Mouse (Mus musculus): Measurements from ENCODE around the gene Nudt22. TPM values are rescaled to one million over a fixed set of nuclear protein-coding genes. Genes with fewer than 3 reads are reported as not detected.

Nudt22 gene
- polyA plus RNA-seq, 1 experiment from 2014 or later = 22.3 TPM

GRCm38 (mm10) chr19:6985300-6985699 lies 10.6 kb downstream of the Nudt22 start:
- Histone ChIP-seq H3K4me3 (ENCODE audit: low read depth, low read length) (peak overlapping the region; percentile 5; the same call in 1 of the 2 replicates), H3K27ac (replicated peaks; ENCODE audit: low read depth, low read length) (no peak overlapping the region), H3K36me3 (ENCODE audit: control insufficient read depth, insufficient read depth, low read length) (peaks cover 12% of the 10 kb centered on the region), H3K4me2 (ENCODE audit: low read depth, severe bottlenecking) (no peak overlapping the region), H3K9ac (ENCODE audit: low read length) (no peak overlapping the region), H3K4me1 (ENCODE audit: control insufficient read depth, insufficient read depth, low read length) (peaks cover 15% of the 10 kb centered on the region), H3K27me3 (ENCODE audit: control insufficient read depth, insufficient read depth, low read length) (no peaks in the 10 kb centered on the region), H3K9me3 (ENCODE audit: control insufficient read depth, low read length) (no peaks in the 10 kb centered on the region)
- 78% methylated on average over 19 of the region's 19 CpGs for WGBS
- no peak for DNase-seq (ENCODE audit: low spot score)
- no peak for ATAC-seq (ENCODE audit: insufficient number of reproducible peaks, low FRiP score, low TSS enrichment, low read depth)

- Histone ChIP-seq H3K9ac (ENCODE audit: low read length) (no peak overlapping the region), H3K4me3 (ENCODE audit: low read depth, low read length) (no peak overlapping the region), H3K27me3 (ENCODE audit: control insufficient read depth, insufficient read depth, low read length) (no peaks in the 10 kb centered on the region), H3K4me2 (ENCODE audit: low read depth, severe bottlenecking) (no peak overlapping the region), H3K9me3 (ENCODE audit: control insufficient read depth, low read length) (no peaks in the 10 kb centered on the region), H3K27ac (replicated peaks; ENCODE audit: low read depth, low read length) (no peak overlapping the region), H3K36me3 (ENCODE audit: control insufficient read depth, insufficient read depth, low read length) (peaks cover 12% of the 10 kb centered on the region), H3K4me1 (ENCODE audit: control insufficient read depth, insufficient read depth, low read length) (peaks cover 19% of the 10 kb centered on the region)
- DNase-seq (ENCODE audit: low spot score) (no peak), ATAC-seq (ENCODE audit: insufficient number of reproducible peaks, low FRiP score, low TSS enrichment, low read depth) (no peak)
- WGBS = 91% methylated on average over 5 of the region's 5 CpGs
These were observed 12.3 kb downstream of the Nudt22 start for GRCm38 (mm10) chr19:6983621-6984020.

GRCm38 (mm10) chr19:6981465-6981864 lies 14.5 kb downstream of the Nudt22 start:
- H3K27me3 ChIP-seq (ENCODE audit: control insufficient read depth, insufficient read depth, low read length) = no peaks in the 10 kb centered on the region
- ATAC-seq (ENCODE audit: insufficient number of reproducible peaks, low FRiP score, low TSS enrichment, low read depth) (no peak), DNase-seq (ENCODE audit: low spot score) (no peak)
- peaks cover 17% of the 10 kb centered on the region; the same call in 1 of the 2 replicates for H3K4me1 ChIP-seq (ENCODE audit: control insufficient read depth, insufficient read depth, low read length)
- H3K9me3 ChIP-seq (ENCODE audit: control insufficient read depth, low read length) = no peaks in the 10 kb centered on the region
- H3K4me3 ChIP-seq (ENCODE audit: low read depth, low read length) = no peak overlapping the region
- H3K27ac ChIP-seq (replicated peaks; ENCODE audit: low read depth, low read length) = no peak overlapping the region
- H3K4me2 ChIP-seq (ENCODE audit: low read depth, severe bottlenecking) = no peak overlapping the region
- peaks cover 22% of the 10 kb centered on the region for H3K36me3 ChIP-seq (ENCODE audit: control insufficient read depth, insufficient read depth, low read length)
- H3K9ac ChIP-seq (ENCODE audit: low read length) = no peak overlapping the region
- 92% methylated on average over 4 of the region's 4 CpGs for WGBS

GRCm38 (mm10) chr19:6980381-6981093 lies 15.4 kb downstream of the Nudt22 start, which contains the start of gene Fkbp2:
Gene Fkbp2, minus strand, starts transcription at chr19:6980501.
- WGBS = 2% methylated on average over 38 of the region's 38 CpGs

DNA sequence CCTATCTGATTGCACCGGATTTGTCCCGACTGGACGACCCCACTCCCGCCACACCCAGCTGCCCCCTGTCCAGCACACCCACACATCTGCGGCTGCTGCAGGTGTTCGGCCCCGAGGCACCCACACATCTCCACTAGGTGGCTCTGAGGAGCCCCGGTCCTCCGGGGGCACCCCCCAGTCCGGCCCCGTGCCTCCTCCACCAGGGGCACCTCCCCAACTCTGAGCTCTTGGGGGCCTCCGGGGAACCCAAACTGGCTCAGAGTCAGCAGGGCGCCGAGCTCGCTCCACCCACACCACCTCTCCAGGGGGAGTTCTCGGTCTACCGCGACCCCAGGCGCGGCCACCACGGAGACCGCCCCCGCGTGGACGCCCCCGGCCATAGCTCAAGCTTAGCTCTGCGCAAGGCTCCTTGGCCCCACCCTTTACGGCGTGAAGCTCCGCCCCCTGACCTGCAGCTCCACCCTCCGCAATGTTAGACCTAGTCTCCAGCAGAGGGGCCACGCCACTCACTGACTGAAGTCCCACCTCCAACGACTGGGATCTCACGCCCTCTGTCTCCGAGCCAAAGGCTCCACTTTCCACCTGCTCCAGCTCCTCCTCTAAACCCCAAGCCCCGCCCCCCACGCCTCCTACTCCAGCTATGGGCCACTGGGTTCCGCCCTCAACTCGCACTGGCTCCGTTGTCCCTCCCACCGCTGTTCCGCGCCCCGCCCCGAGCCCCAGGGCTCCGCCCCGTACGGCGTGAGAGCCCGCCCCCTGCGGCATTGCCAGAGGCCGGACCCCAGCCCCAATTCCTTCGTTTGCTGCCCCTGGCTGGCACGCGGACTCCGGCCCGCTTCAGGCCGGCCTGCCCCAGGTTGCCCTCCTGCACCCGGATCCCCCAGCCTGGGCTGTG lies 16.2 kb downstream of the Nudt22 start:
- Histone ChIP-seq H3K4me1 (ENCODE audit: control insufficient read depth, insufficient read depth, low read length) (peaks cover 18% of the 10 kb centered on the region), H3K4me2 (ENCODE audit: low read depth, severe bottlenecking) (peak overlapping the region; percentile 71), H3K9me3 (ENCODE audit: control insufficient read depth, low read length) (no peaks in the 10 kb centered on the region), H3K36me3 (ENCODE audit: control insufficient read depth, insufficient read depth, low read length) (peaks cover 19% of the 10 kb centered on the region), H3K4me3 (ENCODE audit: low read depth, low read length) (peak overlapping the region; percentile 56), H3K27ac (replicated peaks; ENCODE audit: low read depth, low read length) (peak overlapping the region; percentile 78), H3K27me3 (ENCODE audit: control insufficient read depth, insufficient read depth, low read length) (no peaks in the 10 kb centered on the region), H3K9ac (ENCODE audit: low read length) (peak overlapping the region; percentile 83)
- ATAC-seq (ENCODE audit: insufficient number of reproducible peaks, low FRiP score, low TSS enrichment, low read depth) (peak; percentile 91), DNase-seq (ENCODE audit: low spot score) (peak; percentile 99)
- WGBS = under 1% methylated on average over 57 of the region's 59 CpGs

More at GRCm38 (mm10) chr19:6980381-6981093, 15.4 kb downstream of the Nudt22 start, which contains the start of gene Fkbp2:
- peaks cover 22% of the 10 kb centered on the region for H3K36me3 ChIP-seq (ENCODE audit: control insufficient read depth, insufficient read depth, low read length)
- peak within 1 kb of the TSS; percentile 71 for H3K4me2 ChIP-seq (ENCODE audit: low read depth, severe bottlenecking)
- H3K4me1 ChIP-seq (ENCODE audit: control insufficient read depth, insufficient read depth, low read length) = peaks cover 20% of the 10 kb centered on the region
- H3K9me3 ChIP-seq (ENCODE audit: control insufficient read depth, low read length) = no peaks in the 10 kb centered on the region
- DNase-seq (ENCODE audit: low spot score) (peak; percentile 98), ATAC-seq (ENCODE audit: insufficient number of reproducible peaks, low FRiP score, low TSS enrichment, low read depth) (peak; percentile 88)
- H3K9ac ChIP-seq (ENCODE audit: low read length) = peak within 1 kb of the TSS; percentile 83
- H3K27me3 ChIP-seq (ENCODE audit: control insufficient read depth, insufficient read depth, low read length) = no peaks in the 10 kb centered on the region
- H3K27ac ChIP-seq (replicated peaks; ENCODE audit: low read depth, low read length) = peak within 1 kb of the TSS; percentile 78
- peak within 1 kb of the TSS; percentile 56 for H3K4me3 ChIP-seq (ENCODE audit: low read depth, low read length)

DNA sequence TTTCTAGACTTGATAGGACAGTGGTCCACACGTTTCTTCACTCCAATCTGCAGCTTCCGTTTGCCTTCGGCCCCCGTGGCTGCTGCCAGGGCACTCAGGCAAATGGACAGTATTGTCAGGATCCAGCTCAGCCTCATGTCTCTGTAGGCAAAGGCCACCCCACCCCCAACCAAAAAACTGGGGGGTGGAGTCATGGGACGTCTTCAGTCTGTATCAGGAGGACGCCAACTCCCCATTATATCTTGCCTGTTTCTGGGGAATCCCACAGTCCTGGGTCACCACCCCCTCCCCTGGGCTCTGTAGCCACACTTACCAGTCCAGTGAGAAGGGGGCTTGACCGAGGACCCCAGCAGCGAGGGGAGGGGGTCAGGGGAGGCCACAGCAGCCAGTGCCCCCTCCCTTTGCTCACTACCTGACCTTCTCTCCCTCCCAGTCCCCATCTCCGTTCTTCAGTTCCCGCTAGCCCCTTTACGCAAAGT lies 16.9 kb downstream of the Nudt22 start:
- no peaks in the 10 kb centered on the region for H3K9me3 ChIP-seq (ENCODE audit: control insufficient read depth, low read length)
- no peaks in the 10 kb centered on the region for H3K27me3 ChIP-seq (ENCODE audit: control insufficient read depth, insufficient read depth, low read length)
- ATAC-seq (ENCODE audit: insufficient number of reproducible peaks, low FRiP score, low TSS enrichment, low read depth) (0 out of 2 replicates have a peak, but pooled peaks have one; percentile 0), DNase-seq (ENCODE audit: low spot score) (no peak)
- H3K4me2 ChIP-seq (ENCODE audit: low read depth, severe bottlenecking) = peak overlapping the region; percentile 71
- H3K27ac ChIP-seq (replicated peaks; ENCODE audit: low read depth, low read length) = peak overlapping the region; percentile 22; the same call in 1 of the 2 replicates
- peak overlapping the region; percentile 56 for H3K4me3 ChIP-seq (ENCODE audit: low read depth, low read length)
- peaks cover 18% of the 10 kb centered on the region for H3K4me1 ChIP-seq (ENCODE audit: control insufficient read depth, insufficient read depth, low read length)
- peak overlapping the region; percentile 0; the same call in 1 of the 2 replicates for H3K9ac ChIP-seq (ENCODE audit: low read length)
- 13% methylated on average over 11 of the region's 11 CpGs for WGBS
- H3K36me3 ChIP-seq (ENCODE audit: control insufficient read depth, insufficient read depth, low read length) = peaks cover 19% of the 10 kb centered on the region

DNA sequence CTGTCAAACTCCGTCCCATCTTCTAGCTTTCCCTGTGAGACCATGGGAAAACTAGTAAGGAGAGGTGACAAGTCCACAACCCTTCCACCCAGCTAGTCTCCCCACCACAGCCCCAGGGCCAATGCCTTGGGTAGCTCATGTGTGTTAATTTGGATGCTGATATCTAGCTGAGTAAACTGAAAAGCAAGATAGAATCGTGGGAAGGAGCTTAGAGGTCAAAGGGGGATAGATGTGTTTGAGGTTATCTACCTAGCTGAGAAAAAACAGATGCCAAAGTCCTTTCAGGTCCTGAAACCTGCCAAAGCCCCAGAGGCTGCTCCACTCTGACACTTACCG lies 17.3 kb downstream of the Nudt22 start:
- H3K9me3 ChIP-seq (ENCODE audit: control insufficient read depth, low read length) = no peaks in the 10 kb centered on the region
- no peaks in the 10 kb centered on the region for H3K27me3 ChIP-seq (ENCODE audit: control insufficient read depth, insufficient read depth, low read length)
- peak overlapping the region; percentile 56; the same call in 1 of the 2 replicates for H3K4me3 ChIP-seq (ENCODE audit: low read depth, low read length)
- peaks cover 17% of the 10 kb centered on the region for H3K36me3 ChIP-seq (ENCODE audit: control insufficient read depth, insufficient read depth, low read length)
- H3K27ac ChIP-seq (replicated peaks; ENCODE audit: low read depth, low read length) = no peak overlapping the region
- peak overlapping the region; percentile 22; the same call in 1 of the 2 replicates for H3K9ac ChIP-seq (ENCODE audit: low read length)
- DNase-seq (ENCODE audit: low spot score) = no peak
- WGBS = 46% methylated on average over 3 of the region's 3 CpGs
- H3K4me1 ChIP-seq (ENCODE audit: control insufficient read depth, insufficient read depth, low read length) = peaks cover 18% of the 10 kb centered on the region
- peak overlapping the region; percentile 71; the same call in 1 of the 2 replicates for H3K4me2 ChIP-seq (ENCODE audit: low read depth, severe bottlenecking)
- no peak for ATAC-seq (ENCODE audit: insufficient number of reproducible peaks, low FRiP score, low TSS enrichment, low read depth)
